Mouse (Mus musculus) ES-Bruce4 (cell line): ENCODE measurements around the gene Yrdc. TPM values are rescaled to one million over a fixed set of nuclear protein-coding genes. Genes with fewer than 3 reads are reported as not detected.
A peak's percentile ranks its signal among the peaks of the same experiment; 100 is the strongest.

Experiments used
- H3K27ac ChIP-seq: 2 replicates; pipeline ENCODE4 v1.5.1; 2012; ENCODE audit warnings: low read length, inconsistent platforms; ENCODE audit not compliant: insufficient read depth
- H3K27me3 ChIP-seq: 2 replicates; pipeline ENCODE4 v1.6.1; 2012; ENCODE audit warnings: mild to moderate bottlenecking, low read length, inconsistent platforms; ENCODE audit not compliant: control insufficient read depth, poor library complexity, insufficient read depth, severe bottlenecking
- H3K36me3 ChIP-seq: 2 replicates; pipeline ENCODE4 v1.6.1; 2012; ENCODE audit warnings: inconsistent platforms, mild to moderate bottlenecking, low read length, moderate library complexity; ENCODE audit not compliant: control insufficient read depth, poor library complexity, insufficient read depth, severe bottlenecking
- H3K4me1 ChIP-seq: one replicate; pipeline ENCODE4 v1.8.1; 2011; ENCODE audit warnings: low read length; ENCODE audit not compliant: control insufficient read depth, insufficient read depth
- H3K4me3 ChIP-seq: 2 replicates; pipeline ENCODE4 v1.5.1; 2011; ENCODE audit warnings: low read depth, mild to moderate bottlenecking, low read length
- H3K9ac ChIP-seq: 2 replicates; pipeline ENCODE4 v1.6.1; 2012; ENCODE audit warnings: low read depth, mild to moderate bottlenecking, inconsistent platforms; ENCODE audit not compliant: poor library complexity, severe bottlenecking
- H3K9me3 ChIP-seq: replicated peaks from 2 replicates; pipeline ENCODE4 v1.6.1; 2012; ENCODE audit warnings: mild to moderate bottlenecking, low read length, inconsistent platforms; ENCODE audit not compliant: control insufficient read depth, poor library complexity, insufficient read depth, severe bottlenecking
- CTCF ChIP-seq: IDR thresholded peaks from one replicate; pipeline ENCODE4 v1.8.1; 2011; ENCODE audit warnings: low read depth, low read length
- EP300 ChIP-seq: IDR thresholded peaks from 2 replicates; pipeline ENCODE4 v1.6.1; 2011; ENCODE audit warnings: low read depth, low read length; ENCODE audit not compliant: insufficient read depth
- POLR2A ChIP-seq: IDR thresholded peaks from one replicate; pipeline ENCODE4 v1.8.1; 2011; ENCODE audit warnings: low read length; ENCODE audit not compliant: insufficient read depth
- polyA plus RNA-seq: library from polyadenylated mRNA; stranded (reverse); fragments of >200 nt; gene quantifications from 2 replicates; pipeline ENCODE4 v1.2.4, GENCODE M21; 2011; ENCODE audit warnings: low read depth; ENCODE audit not compliant: missing spikeins, insufficient read depth, insufficient read length

Gene Yrdc
- polyA plus RNA-seq, 1 experiment, result 48.4 TPM

DNA sequence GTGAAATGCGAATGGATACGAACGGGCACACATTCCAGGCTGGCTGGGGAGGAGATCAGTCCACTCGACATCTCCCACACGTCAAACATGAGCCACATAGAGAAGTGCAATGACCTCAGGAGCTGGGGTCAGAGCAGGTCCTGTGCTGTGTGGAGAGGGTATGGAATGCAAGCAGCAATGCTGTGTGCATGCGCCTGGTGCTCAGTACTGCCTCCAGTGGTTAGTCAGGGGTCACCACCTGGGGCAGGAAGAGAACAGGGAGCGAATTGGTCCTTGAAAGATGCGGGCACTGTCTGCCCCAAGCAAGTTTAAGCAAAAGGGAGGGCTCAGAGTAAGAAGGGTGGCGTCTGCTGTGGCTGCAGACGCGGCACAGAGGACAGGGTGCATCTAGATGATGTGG lies 7.0 kb upstream of the Yrdc start:
- no peak overlapping the region for H3K27ac ChIP-seq
- no peak for TF ChIP-seq EP300
- peak; percentile 96 for TF ChIP-seq CTCF
- peaks cover 6% of the 10 kb centered on the region for H3K36me3 ChIP-seq
- no peaks in the 10 kb centered on the region for H3K4me1 ChIP-seq
- H3K4me3 ChIP-seq, result no peak overlapping the region
- no peaks in the 10 kb centered on the region for H3K27me3 ChIP-seq
- no peak overlapping the region for H3K9ac ChIP-seq
- no peaks in the 10 kb centered on the region for H3K9me3 ChIP-seq

DNA sequence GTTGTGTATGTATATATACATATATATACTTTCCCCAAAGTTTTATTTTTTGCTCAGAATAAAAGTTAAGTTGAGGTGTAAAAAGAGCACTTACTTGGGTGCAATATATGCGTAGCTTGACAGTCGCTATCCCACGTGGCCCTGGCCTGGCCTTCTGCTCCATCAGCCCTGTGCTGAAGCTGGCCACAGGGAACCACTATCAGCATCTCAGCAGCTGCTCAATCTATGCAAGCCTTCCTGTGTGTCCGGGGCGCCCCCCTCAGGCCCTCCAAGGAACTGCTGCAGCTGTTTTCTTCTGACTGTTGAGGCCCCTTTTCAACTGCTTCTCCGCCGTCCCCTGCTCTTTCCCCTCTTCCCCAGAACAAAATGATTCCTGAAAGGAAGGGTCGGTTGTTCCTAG lies 2.9 kb upstream of the Yrdc start:
- TF ChIP-seq POLR2A, result no peak
- TF ChIP-seq CTCF, result peak; percentile 88
- no peak for TF ChIP-seq EP300
- no peak overlapping the region for H3K4me3 ChIP-seq

DNA sequence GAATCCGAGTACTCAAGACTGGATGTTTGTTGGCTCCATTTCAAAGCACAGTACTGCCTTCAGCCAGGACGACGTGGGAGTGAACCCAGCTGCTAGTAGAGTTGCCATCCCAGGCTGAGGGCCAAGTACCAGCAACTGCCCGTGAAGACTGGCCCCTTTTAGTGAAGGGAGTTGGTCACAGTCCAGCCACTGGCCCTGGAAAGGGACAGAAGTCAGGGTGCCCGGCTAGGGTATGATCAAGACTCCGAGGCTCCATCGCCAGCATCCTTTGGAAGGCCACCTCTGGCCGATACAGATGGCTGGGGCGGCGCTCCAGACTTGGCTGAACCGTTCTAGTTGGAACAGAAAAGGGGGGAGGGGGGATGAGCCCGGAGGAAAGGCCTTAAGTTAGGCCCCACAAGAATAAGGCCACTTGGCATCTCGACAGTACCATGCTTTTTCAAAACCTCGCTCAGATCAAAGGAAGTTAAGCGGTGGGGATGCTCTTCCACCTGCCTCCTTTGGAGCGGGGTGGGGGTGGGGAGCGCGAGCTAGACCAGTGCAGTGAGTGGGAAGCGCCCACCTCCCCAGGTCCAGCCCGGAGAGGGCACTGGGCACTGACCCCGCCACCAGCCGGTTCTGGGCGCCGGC lies 733 bp upstream of the Yrdc start:
- no peak for TF ChIP-seq EP300
- peak overlapping the region; percentile 87 for H3K4me3 ChIP-seq
- H3K9me3 ChIP-seq, result no peaks in the 10 kb centered on the region
- no peaks in the 10 kb centered on the region for H3K27me3 ChIP-seq
- peaks cover 2% of the 10 kb centered on the region for H3K4me1 ChIP-seq
- H3K36me3 ChIP-seq, result peaks cover 20% of the 10 kb centered on the region
- H3K27ac ChIP-seq, result 0 out of 2 replicates have a peak overlapping the region, but pooled peaks have one; percentile 12
- H3K9ac ChIP-seq, result peak overlapping the region; percentile 95

More for the DNA sequence above, 2.9 kb upstream of the Yrdc start:
- Histone ChIP-seq H3K9me3 (no peaks in the 10 kb centered on the region), H3K4me1 (peaks cover 2% of the 10 kb centered on the region), H3K36me3 (no peaks in the 10 kb centered on the region), H3K9ac (no peak overlapping the region), H3K27me3 (no peaks in the 10 kb centered on the region), H3K27ac (no peak overlapping the region)

DNA sequence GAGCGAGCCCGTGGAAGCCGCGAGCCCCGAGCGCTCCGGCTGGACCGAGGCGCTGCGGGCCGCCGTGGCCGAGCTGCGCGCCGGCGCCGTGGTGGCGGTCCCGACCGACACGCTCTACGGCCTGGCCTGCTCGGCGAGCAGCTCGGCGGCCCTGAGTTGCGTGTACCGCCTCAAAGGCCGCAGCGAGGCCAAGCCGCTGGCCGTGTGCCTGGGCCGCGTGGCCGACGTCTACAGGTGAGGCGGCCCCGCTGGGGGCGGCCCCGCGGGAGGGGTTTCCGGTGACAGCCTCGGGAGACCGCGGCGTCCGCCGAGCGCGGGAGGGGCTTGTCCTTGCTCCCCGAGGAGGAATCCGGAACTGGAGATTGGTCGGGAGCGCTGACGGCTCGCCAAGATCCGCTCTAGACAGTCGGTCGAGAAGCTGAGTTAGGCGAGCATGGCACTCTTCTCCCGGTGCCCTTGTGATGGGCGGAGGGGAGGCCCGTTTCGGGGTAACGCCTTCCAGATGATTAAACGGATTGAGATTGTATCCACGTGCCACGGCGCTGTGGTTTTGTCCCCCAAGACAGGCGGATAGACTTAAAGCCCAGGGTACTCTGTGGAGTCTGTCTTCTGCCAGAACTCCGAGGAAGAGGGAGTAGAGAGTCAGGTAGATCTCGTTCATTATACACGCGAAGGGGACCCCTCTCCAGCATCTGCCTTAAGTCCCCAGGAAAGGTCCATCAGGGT lies 617 bp downstream of the Yrdc start, which contains the start of gene 1110065P20Rik:
Gene 1110065P20Rik (minus strand): TSS at position 264 of the 726 bp plus-strand sequence.
- Histone ChIP-seq H3K27ac (no peak within 1 kb of the TSS), H3K9me3 (no peaks in the 10 kb centered on the region), H3K36me3 (peaks cover 21% of the 10 kb centered on the region), H3K9ac (peak within 1 kb of the TSS; percentile 95), H3K27me3 (no peaks in the 10 kb centered on the region), H3K4me1 (peaks cover 2% of the 10 kb centered on the region), H3K4me3 (peak within 1 kb of the TSS; percentile 87)
- TF ChIP-seq CTCF (no peak), POLR2A (no peak), EP300 (no peak)

DNA sequence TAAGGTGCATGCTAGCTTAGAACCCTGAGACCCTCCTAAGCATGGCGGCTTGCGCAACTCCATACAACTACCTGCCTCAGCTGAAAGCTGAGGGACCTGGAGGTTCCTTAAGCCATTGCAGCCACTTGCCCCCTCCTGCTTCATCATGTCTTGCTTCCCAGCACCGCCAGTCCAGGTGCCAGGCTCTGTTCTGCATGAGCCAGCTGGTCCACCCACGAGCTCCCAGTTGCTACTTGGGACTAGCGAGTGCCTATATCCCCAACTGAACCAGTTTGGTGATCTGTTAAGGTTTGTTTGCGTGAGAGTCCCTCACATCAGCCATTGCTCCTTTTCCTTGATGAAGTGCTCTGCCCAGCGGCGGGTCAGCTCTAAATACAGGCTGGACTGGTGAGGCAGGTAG lies 5.8 kb downstream of the Yrdc start:
- H3K9me3 ChIP-seq, result no peaks in the 10 kb centered on the region
- no peak overlapping the region for H3K4me3 ChIP-seq
- H3K36me3 ChIP-seq, result peaks cover 21% of the 10 kb centered on the region
- no peak for TF ChIP-seq POLR2A
- no peak overlapping the region for H3K27ac ChIP-seq
- no peak overlapping the region for H3K9ac ChIP-seq
- peaks cover 2% of the 10 kb centered on the region for H3K4me1 ChIP-seq
- H3K27me3 ChIP-seq, result no peaks in the 10 kb centered on the region

DNA sequence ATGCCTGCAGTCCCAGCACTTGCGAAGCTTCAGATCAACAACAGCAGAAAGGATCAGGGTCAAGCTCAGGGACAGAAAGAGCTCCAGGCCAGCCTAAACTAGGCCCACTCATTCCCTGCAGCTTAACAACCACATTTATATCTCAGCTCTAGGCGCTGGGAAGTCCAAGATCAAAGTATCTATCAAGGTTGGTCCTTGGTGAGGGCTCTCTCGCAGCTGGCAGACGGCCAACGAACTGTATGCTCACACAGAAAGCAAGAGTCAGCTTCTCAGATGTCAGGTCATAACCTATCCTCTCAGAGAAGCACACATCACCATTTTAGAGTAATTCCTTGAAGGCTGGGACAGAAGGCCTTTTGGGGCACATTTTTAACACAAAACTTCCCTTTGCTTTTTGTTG lies 7.9 kb downstream of the Yrdc start:
- Histone ChIP-seq H3K4me1 (no peaks in the 10 kb centered on the region), H3K27me3 (no peaks in the 10 kb centered on the region), H3K36me3 (peaks cover 15% of the 10 kb centered on the region), H3K9me3 (no peaks in the 10 kb centered on the region), H3K27ac (no peak overlapping the region), H3K9ac (no peak overlapping the region), H3K4me3 (no peak overlapping the region)
- TF ChIP-seq POLR2A (no peak), EP300 (no peak), CTCF (no peak)
